In genomic region chr7:120842345-120843036, GRCm38 (mm10) we compare ENCODE assay signal across 8 mouse cellular contexts. TPM values are rescaled to one million over a fixed set of nuclear protein-coding genes. Genes with fewer than 3 reads are reported as not detected.
DNase-seq lines count a peak whose midpoint lies in the region; ATAC-seq and TF ChIP-seq lines count a peak whose summit lies in the region.

Gene Eef2k (plus strand): TSS chr7:120842831.

- peaks cover 13 to 36% of the 10 kb centered on the region in 2 experiments for H3K4me1 ChIP-seq in CH12.LX (ENCODE audit: control insufficient read depth in 1 of 2, insufficient read depth in 2 of 2)
- peaks cover 75% of the 10 kb centered on the region for H3K4me1 ChIP-seq in erythroblast, embryonic 14.5 days (ENCODE audit: control insufficient read depth)
- peaks cover 12% of the 10 kb centered on the region for H3K4me1 ChIP-seq in heart, embryonic 11.5 days (ENCODE audit: control insufficient read depth, insufficient read depth, low read length)
- H3K4me1 ChIP-seq in kidney, embryonic 16.5 days (ENCODE audit: insufficient read depth, low read length), result peaks cover 12% of the 10 kb centered on the region; the same call in 1 of the 2 replicates
- H3K4me1 ChIP-seq in liver, embryonic 11.5 days (replicated peaks; ENCODE audit: control insufficient read depth, insufficient read depth, low read length), result peaks cover 9% of the 10 kb centered on the region
- no peaks in the 10 kb centered on the region; the same call in 1 of the 2 replicates for H3K4me1 ChIP-seq in stomach, postnatal 0 days (replicated peaks; ENCODE audit: control insufficient read depth, insufficient read depth)

- no peak for TF ChIP-seq EP300 in CH12.LX (IDR thresholded peaks at IDR 0.05; ENCODE audit: low read length)
- peak; percentile 15 for TF ChIP-seq EP300 in stomach, postnatal 0 days (optimal IDR thresholded peaks at IDR 0.05)

- H3K27ac ChIP-seq in CH12.LX (ENCODE audit: insufficient read depth, low read depth), result peak within 1 kb of the TSS; percentile 12; the same call in 1 of the 2 replicates
- H3K27ac ChIP-seq in heart, embryonic 11.5 days (ENCODE audit: low read depth, low read length), result peak within 1 kb of the TSS; percentile 85
- peak within 1 kb of the TSS; percentile 92 for H3K27ac ChIP-seq in kidney, embryonic 16.5 days (ENCODE audit: low read length)
- H3K27ac ChIP-seq in liver, embryonic 11.5 days (ENCODE audit: low read depth, low read length), result peak within 1 kb of the TSS; percentile 96
- H3K27ac ChIP-seq in stomach, postnatal 0 days (replicated peaks), result peak within 1 kb of the TSS; percentile 99

- peak in 1 of 2 experiments; percentile 63; a peak in 2 of 4 replicates for TF ChIP-seq CTCF in CH12.LX (conservative IDR thresholded peaks at IDR 0.05 in 1 of 2, IDR thresholded peaks at IDR 0.05 in 1 of 2; ENCODE audit: low read depth in 2 of 2, low read length in 2 of 2)
- peak; percentile 67 for TF ChIP-seq CTCF in stomach, postnatal 0 days (IDR thresholded peaks at IDR 0.05; ENCODE audit: low read depth)

- H3K4me3 ChIP-seq in CH12.LX (replicated peaks in 1 of 3; ENCODE audit: low read depth in 2 of 3, low read length in 2 of 3, poor library complexity in 1 of 3) (peak within 1 kb of the TSS; percentile 64 to 76 (median 69)), myocyte (peak within 1 kb of the TSS; percentile 81)
- peak within 1 kb of the TSS; percentile 94 for H3K4me3 ChIP-seq in erythroblast, embryonic 14.5 days (replicated peaks)
- peak within 1 kb of the TSS; percentile 74 for H3K4me3 ChIP-seq in heart, embryonic 11.5 days (ENCODE audit: low read depth, low read length)
- H3K4me3 ChIP-seq in kidney, embryonic 16.5 days (ENCODE audit: low read length), result peak within 1 kb of the TSS; percentile 77
- H3K4me3 ChIP-seq in liver, embryonic 11.5 days (ENCODE audit: low read depth, low read length), result peak within 1 kb of the TSS; percentile 89
- peak within 1 kb of the TSS; percentile 82 for H3K4me3 ChIP-seq in stomach, postnatal 0 days (ENCODE audit: low read depth, low read length)

- H3K36me3 ChIP-seq in CH12.LX (replicated peaks in 1 of 2; ENCODE audit: control insufficient read depth in 1 of 2, insufficient read depth in 1 of 2, low read length in 1 of 2), result no peaks in the 10 kb centered on the region
- H3K36me3 ChIP-seq in erythroblast, embryonic 14.5 days (ENCODE audit: control insufficient read depth), result peaks cover 48% of the 10 kb centered on the region
- no peaks in the 10 kb centered on the region for H3K36me3 ChIP-seq in heart, embryonic 11.5 days (ENCODE audit: control insufficient read depth, insufficient read depth, low read length)
- no peaks in the 10 kb centered on the region for H3K36me3 ChIP-seq in kidney, embryonic 16.5 days (ENCODE audit: insufficient read depth, low read length)
- no peaks in the 10 kb centered on the region for H3K36me3 ChIP-seq in liver, embryonic 11.5 days (ENCODE audit: control insufficient read depth, insufficient read depth, low read length)
- peaks cover 3% of the 10 kb centered on the region for H3K36me3 ChIP-seq in myocyte (ENCODE audit: control insufficient read depth, insufficient read depth)
- H3K36me3 ChIP-seq in stomach, postnatal 0 days (ENCODE audit: control insufficient read depth, insufficient read depth, low read length), result 0 out of 2 replicates have a peak, but pooled peaks cover 2% of the 10 kb centered on the region

- peak within 1 kb of the TSS; percentile 23 for H3K9ac ChIP-seq in CH12.LX (ENCODE audit: insufficient read depth, low read depth)
- peak within 1 kb of the TSS; percentile 85 for H3K9ac ChIP-seq in heart, embryonic 11.5 days (ENCODE audit: low read depth, low read length)
- peak within 1 kb of the TSS; percentile 96 for H3K9ac ChIP-seq in kidney, embryonic 16.5 days (replicated peaks; ENCODE audit: low read length)
- peak within 1 kb of the TSS; percentile 90 for H3K9ac ChIP-seq in liver, embryonic 11.5 days (ENCODE audit: low read depth, low read length)
- peak within 1 kb of the TSS; percentile 95 for H3K9ac ChIP-seq in stomach, postnatal 0 days (ENCODE audit: low read length)

- H3K9me3 ChIP-seq in CH12.LX (replicated peaks; ENCODE audit: low read length), result no peaks in the 10 kb centered on the region
- no peaks in the 10 kb centered on the region for H3K9me3 ChIP-seq in erythroblast, embryonic 14.5 days (ENCODE audit: control insufficient read depth, low read length)
- H3K9me3 ChIP-seq in heart, embryonic 11.5 days (replicated peaks; ENCODE audit: control insufficient read depth, low read length), result no peaks in the 10 kb centered on the region
- no peaks in the 10 kb centered on the region for H3K9me3 ChIP-seq in kidney, embryonic 16.5 days (ENCODE audit: low read length)
- H3K9me3 ChIP-seq in liver, embryonic 11.5 days (ENCODE audit: control insufficient read depth, low read length), result no peaks in the 10 kb centered on the region
- no peaks in the 10 kb centered on the region for H3K9me3 ChIP-seq in stomach, postnatal 0 days (ENCODE audit: control insufficient read depth, low read length)

- peak within 1 kb of the TSS; percentile 53 for H3K4me2 ChIP-seq in CH12.LX (ENCODE audit: insufficient read depth, low read depth, poor library complexity, severe bottlenecking)
- peak within 1 kb of the TSS; percentile 84 for H3K4me2 ChIP-seq in heart, embryonic 11.5 days
- H3K4me2 ChIP-seq in kidney, embryonic 16.5 days (replicated peaks; ENCODE audit: low read depth, low read length), result peak within 1 kb of the TSS; percentile 88
- H3K4me2 ChIP-seq in liver, embryonic 11.5 days, result peak within 1 kb of the TSS; percentile 79
- H3K4me2 ChIP-seq in myocyte (ENCODE audit: low read depth), result peak within 1 kb of the TSS; percentile 90
- peak within 1 kb of the TSS; percentile 79 for H3K4me2 ChIP-seq in stomach, postnatal 0 days (replicated peaks; ENCODE audit: low read depth)

- H3K27me3 ChIP-seq in CH12.LX (replicated peaks), result no peaks in the 10 kb centered on the region
- no peaks in the 10 kb centered on the region for H3K27me3 ChIP-seq in erythroblast, embryonic 14.5 days (ENCODE audit: control insufficient read depth)
- peaks cover 7% of the 10 kb centered on the region for H3K27me3 ChIP-seq in heart, embryonic 11.5 days (ENCODE audit: control insufficient read depth, insufficient read depth, low read length)
- H3K27me3 ChIP-seq in kidney, embryonic 16.5 days (ENCODE audit: insufficient read depth, low read length), result no peaks in the 10 kb centered on the region
- H3K27me3 ChIP-seq in liver, embryonic 11.5 days (replicated peaks; ENCODE audit: control insufficient read depth, insufficient read depth, low read length), result no peaks in the 10 kb centered on the region
- no peaks in the 10 kb centered on the region for H3K27me3 ChIP-seq in myocyte (ENCODE audit: control insufficient read depth, insufficient read depth, insufficient read length)
- no peaks in the 10 kb centered on the region for H3K27me3 ChIP-seq in stomach, postnatal 0 days (ENCODE audit: control insufficient read depth, insufficient read depth, low read length)

- peak; percentile 95 for DNase-seq in CH12.LX (ENCODE audit: extremely low read depth)
- peak; percentile 75 for DNase-seq in brain, embryonic 18.5 days (ENCODE audit: low read depth, low spot score)
- peak; percentile 97 for DNase-seq in liver, embryonic 11.5 days (ENCODE audit: low spot score)
- DNase-seq in stomach, postnatal 0 days (ENCODE audit: low spot score), result peak; percentile 94

- H3K79me2 ChIP-seq in CH12.LX (replicated peaks; ENCODE audit: control insufficient read depth, extremely low read depth, insufficient read depth, poor library complexity, severe bottlenecking), result no peaks in the 10 kb centered on the region
- H3K79me2 ChIP-seq in myocyte (ENCODE audit: control insufficient read depth, insufficient read depth), result no peaks in the 10 kb centered on the region

- peak; percentile 64 for TF ChIP-seq RAD21 in CH12.LX (IDR thresholded peaks at IDR 0.05; ENCODE audit: low read depth, low read length)

- ATAC-seq in heart, embryonic 11.5 days (replicated peaks; ENCODE audit: insufficient number of reproducible peaks, low FRiP score, low TSS enrichment), result peak; percentile 95
- ATAC-seq in kidney, embryonic 16.5 days (ENCODE audit: low FRiP score, low TSS enrichment), result peak; percentile 95
- peak; percentile 96 for ATAC-seq in liver, embryonic 11.5 days (replicated peaks; ENCODE audit: low FRiP score)
- peak; percentile 95 for ATAC-seq in stomach, postnatal 0 days (ENCODE audit: low FRiP score, low TSS enrichment)

- TF ChIP-seq POLR2A in CH12.LX (IDR thresholded peaks at IDR 0.05; ENCODE audit: low read depth, low read length), result peak; percentile 22; the same call in 1 of the 2 replicates
- peak; percentile 76 for TF ChIP-seq POLR2A in myocyte (IDR thresholded peaks at IDR 0.05; ENCODE audit: insufficient read length, low read depth)

- dilution Hi-C loops in CH12.LX (cut with MboI; ENCODE audit: extremely low pct_ligation_motif_present, extremely low pct_unique_long_range_greater_than_20kb, low sequenced_read_pairs), result no loop called here

- in situ Hi-C loops in CH12.LX (cut with MboI; ENCODE audit: low pct_ligation_motif_present, low pct_unique_long_range_greater_than_20kb, low sequenced_read_pairs), result no loop called here

- WGBS in heart, embryonic 11.5 days (ENCODE audit: insufficient replicate concordance), result 4% methylated on average over 35 of the region's 35 CpGs
- 3% methylated on average over 35 of the region's 35 CpGs for whole genome bisulfite sequencing in kidney, embryonic 16.5 days
- WGBS in liver, embryonic 11.5 days, result 3% methylated on average over 34 of the region's 35 CpGs
- WGBS in stomach, postnatal 0 days, result 3% methylated on average over 34 of the region's 35 CpGs

- peak within 1 kb of the TSS; percentile 86 for H3ac ChIP-seq in myocyte (ENCODE audit: control insufficient read depth, insufficient read length)

TF ChIP-seq in CH12.LX, 34 proteins besides CTCF, POLR2A, EP300 and RAD21 (continues in another document):
- TF ChIP-seq ELF1 (IDR thresholded peaks at IDR 0.05; ENCODE audit: low read depth, low read length), result peak; percentile 87
- TF ChIP-seq JUND (conservative IDR thresholded peaks at IDR 0.05; ENCODE audit: low read depth, low read length), result no peak
- TF ChIP-seq NELFE (IDR thresholded peaks at IDR 0.05; ENCODE audit: low read depth, low read length), result no peak

TF ChIP-seq in myocyte, 11 proteins besides CTCF, POLR2A, EP300 and RAD21 (continues in another document):
- TF ChIP-seq TCF3 (IDR thresholded peaks at IDR 0.05; ENCODE audit: insufficient read length, low read depth) (no peak), POLR2AphosphoS2 (IDR thresholded peaks at IDR 0.05; ENCODE audit: insufficient read length, low read depth) (peak; percentile 69)

RNA-seq across cellular contexts. Expression of gene Eef2k, which starts in this region (rescaled TPM):
- total RNA-seq in CH12.LX (2012; rRNA removed) (8.0 and 13.9 TPM in 2 replicates), CH12.LX (2014; rRNA removed) (5.0 and 5.5 TPM in 2 replicates)
- polyA plus RNA-seq in CH12.LX (2012; ENCODE audit: insufficient read length, low read depth) (13.7 and 15.5 TPM in 2 replicates), myocyte (2012; fragmentation: generic; extraction: Trizol) (32.3 TPM)
- 24.6 and 28.0 TPM in 2 replicates for polyA plus RNA-seq in erythroblast, embryonic 14.5 days (2012)
- 5.0 and 7.9 TPM in 2 replicates for polyA plus RNA-seq in heart, embryonic 11.5 days (2014; fragmentation: Nextera tagmentation; extraction: Ambion mirVana)
- 27.9 and 31.1 TPM in 2 replicates for polyA plus RNA-seq in kidney, embryonic 16.5 days (2015; fragmentation: Nextera tagmentation; extraction: Ambion mirVana)
- 21.2 and 23.2 TPM in 2 replicates for polyA plus RNA-seq in liver, embryonic 11.5 days (2014; fragmentation: Nextera tagmentation; extraction: Ambion mirVana)
- polyA plus RNA-seq in stomach, postnatal 0 days (2015; fragmentation: Nextera tagmentation; extraction: Ambion mirVana), result 39.9 and 42.0 TPM in 2 replicates

Comparison
In these comparisons a context has a peak if more than half of its experiments do, and no peak if none do; other contexts are left out.
1. Peak in every context shown above with its lines: DNase-seq, ATAC-seq, H3K4me3 ChIP-seq and H3K27ac ChIP-seq.
2. H3K27ac ChIP-seq: peak in every context shown above with its lines; median percentile 99 in stomach, postnatal 0 days; 96 in liver, embryonic 11.5 days; 92 in kidney, embryonic 16.5 days; 85 in heart, embryonic 11.5 days; 12 in CH12.LX.
3. H3K9ac ChIP-seq: peak in every context shown above with its lines; median percentile 96 in kidney, embryonic 16.5 days; 95 in stomach, postnatal 0 days; 90 in liver, embryonic 11.5 days; 85 in heart, embryonic 11.5 days; 23 in CH12.LX.